Mouse (Mus musculus): ENCODE data around the gene Rps6kl1.

DNA sequence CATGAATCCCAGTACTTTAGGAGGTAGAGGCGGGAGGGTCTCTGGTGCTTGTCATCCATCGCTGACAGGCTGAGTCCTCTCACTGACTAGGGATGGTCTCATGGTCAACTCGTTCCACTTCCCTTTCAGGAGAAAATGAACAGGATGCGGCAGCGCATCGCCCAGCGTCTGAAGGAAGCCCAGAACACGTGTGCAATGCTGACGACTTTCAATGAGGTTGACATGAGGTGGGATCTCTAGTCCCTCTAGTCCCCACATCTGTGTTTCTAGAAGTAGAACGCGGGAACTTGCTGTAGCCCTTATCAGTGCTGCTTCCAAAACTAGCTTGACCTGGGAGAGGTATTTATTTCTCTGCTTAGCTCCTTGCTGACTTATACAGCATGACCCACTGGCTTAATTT, 27.4 kb downstream of the Rps6kl1 start:
- TF ChIP-seq CTCF (IDR thresholded peaks at IDR 0.05; ENCODE audit: borderline replicate concordance, insufficient read depth, low read length) (no peak), POLR2A (IDR thresholded peaks at IDR 0.05; ENCODE audit: low read depth, low read length) (no peak)

Data from embryonic fibroblast, embryonic 13.5 days (primary cell).